Mouse (Mus musculus) MEL (cell line): ENCODE measurements around the gene Pip4k2c.
"Not testable (repeated sequence)": the region's sequence is repeated elsewhere in the genome, so short reads cannot be mapped to it uniquely, and the experiment has no call there.

Experiments
- CTCF ChIP-seq, 3 experiments: IDR thresholded peaks in 2 of 3; conservative IDR thresholded peaks in 1 of 3; 2 replicates each; pipeline ENCODE4 v1.5.1; 2011 to 2012; ENCODE audit warnings: low read length in 3 of 3, low read depth in 2 of 3, mild to moderate bottlenecking in 2 of 3, improper control_type of control experiment in 1 of 3, inconsistent platforms in 1 of 3, mixed read lengths in 1 of 3, moderate library complexity in 1 of 3; ENCODE audit not compliant: control insufficient read depth in 1 of 3, insufficient read depth in 1 of 3, poor library complexity in 1 of 3, severe bottlenecking in 1 of 3
- MAFK ChIP-seq: IDR thresholded peaks from 2 replicates; pipeline ENCODE4 v1.6.1; 2011; ENCODE audit warnings: low read depth, mild to moderate bottlenecking, low read length, improper control_type of control experiment, borderline replicate concordance
- NRF1 ChIP-seq: IDR thresholded peaks from 2 replicates; pipeline ENCODE4 v1.6.1; 2014; ENCODE audit warnings: low read depth, mild to moderate bottlenecking, inconsistent platforms, low read length, improper control_type of control experiment, moderate library complexity; ENCODE audit not compliant: poor library complexity, insufficient read depth, severe bottlenecking
- POLR2AphosphoS2 ChIP-seq: IDR thresholded peaks from 2 replicates; pipeline ENCODE4 v1.6.1; 2011; ENCODE audit warnings: low read length, improper control_type of control experiment
- TCF12 ChIP-seq: IDR thresholded peaks from 2 replicates; pipeline ENCODE4 v1.6.1; 2014; ENCODE audit warnings: low read depth, mild to moderate bottlenecking, inconsistent platforms, low read length, improper control_type of control experiment, moderate library complexity

DNA sequence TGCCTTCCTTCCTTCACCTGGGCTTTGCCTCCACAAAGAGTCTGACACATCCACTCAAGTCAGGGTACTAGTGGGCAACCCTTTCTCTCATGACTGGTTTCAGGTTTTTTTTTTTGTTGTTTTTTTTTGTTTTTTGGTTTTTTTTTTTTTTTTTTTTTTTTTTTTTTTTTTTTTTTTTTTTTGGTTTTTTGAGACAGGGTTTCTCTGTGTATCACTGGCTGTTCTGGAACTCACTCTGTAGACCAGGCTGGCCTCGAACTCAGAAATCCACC lies 19.4 kb downstream of the Pip4k2c start:
- TF ChIP-seq CTCF (IDR thresholded peaks at IDR 0.05 in 2 of 3, conservative IDR thresholded peaks at IDR 0.05 in 1 of 3; ENCODE audit: control insufficient read depth in 1 of 3, insufficient read depth in 1 of 3, low read depth in 2 of 3, low read length in 3 of 3, poor library complexity in 1 of 3, severe bottlenecking in 1 of 3); POLR2AphosphoS2; MAFK; NRF1; TCF12: not testable (repeated sequence)
